Mouse (Mus musculus) cortical plate, adult 2 months (tissue): ENCODE data around the gene Plekhm3.

Source experiments
- CTCF ChIP-seq: fragments of 200-500 bp; IDR thresholded peaks from 2 replicates; pipeline ENCODE4 v1.5.1; 2011; ENCODE audit warnings: mild to moderate bottlenecking, control low read depth, low read length; ENCODE audit not compliant: insufficient read depth; ENCODE audit errors: extremely low read depth
- POLR2A ChIP-seq: fragments of 200-500 bp; IDR thresholded peaks from 2 replicates; pipeline ENCODE4 v1.6.1; 2011; ENCODE audit warnings: mild to moderate bottlenecking, low read length, control low read depth; ENCODE audit not compliant: insufficient read depth; ENCODE audit errors: extremely low read depth

DNA sequence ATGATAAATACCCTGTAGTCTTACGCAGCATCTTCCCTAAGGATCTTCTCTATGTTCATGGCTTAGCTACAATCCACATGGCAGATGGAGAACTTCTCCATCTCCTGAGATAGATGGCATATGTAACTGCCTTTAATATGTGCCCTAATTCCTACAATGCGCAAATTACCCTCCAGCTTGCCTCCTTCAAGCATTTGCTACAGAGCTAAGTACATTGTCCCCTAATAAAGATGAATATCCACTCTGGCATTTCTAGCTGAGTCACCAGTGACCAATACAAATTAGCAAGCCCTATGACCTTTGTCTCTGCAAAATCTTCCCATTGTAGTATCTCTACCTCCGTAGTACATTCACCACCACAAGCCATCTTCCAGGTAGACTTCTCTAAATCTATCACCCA is 6.4 kb downstream of the Plekhm3 start:
- no peak for TF ChIP-seq CTCF
- TF ChIP-seq POLR2A = no peak
